Mouse (Mus musculus): ENCODE measurements around the gene Lamp1.

The Lamp1 gene

DNA sequence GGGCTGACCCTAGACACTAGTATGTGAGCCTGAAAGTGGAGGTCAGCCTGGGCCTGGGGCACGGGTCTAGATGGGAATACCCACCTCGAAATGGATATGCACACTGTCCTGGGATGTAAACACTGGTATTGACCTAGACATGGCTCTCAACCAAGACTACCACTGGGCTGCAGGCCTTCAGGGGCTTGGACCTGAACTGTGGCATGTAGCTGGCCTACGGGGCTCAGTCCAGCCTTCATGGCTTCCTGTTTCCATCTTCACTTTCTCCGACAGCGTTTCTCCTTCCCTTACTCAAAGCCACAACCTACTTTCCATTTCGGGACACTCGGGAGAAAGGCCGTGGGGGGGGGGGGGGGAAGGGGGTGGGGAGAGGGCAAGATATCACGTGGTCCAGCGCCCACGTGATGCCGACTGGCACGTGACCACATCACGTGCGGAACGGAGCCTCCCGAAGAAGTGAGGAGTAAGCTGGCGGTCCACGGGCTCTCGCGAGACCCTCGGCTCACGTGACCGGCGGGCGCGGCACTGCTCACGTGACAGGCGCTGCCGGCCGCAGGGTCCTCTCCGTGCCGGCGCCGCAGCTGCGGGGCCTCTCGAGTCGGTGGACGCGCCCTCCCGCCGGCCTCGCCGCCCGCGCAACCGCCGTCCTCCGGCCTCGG, at the start of gene Lamp1:
Gene Lamp1, plus strand, starts transcription at position 444 of the 659 bp plus-strand sequence.
- peak; percentile 95 for DNase-seq (ENCODE audit: low read depth)

- DNase-seq (ENCODE audit: low read depth), result no peak
These were observed 49.5 kb upstream of the Lamp1 start for GRCm38 (mm10) chr8:13109416-13109960.

DNA sequence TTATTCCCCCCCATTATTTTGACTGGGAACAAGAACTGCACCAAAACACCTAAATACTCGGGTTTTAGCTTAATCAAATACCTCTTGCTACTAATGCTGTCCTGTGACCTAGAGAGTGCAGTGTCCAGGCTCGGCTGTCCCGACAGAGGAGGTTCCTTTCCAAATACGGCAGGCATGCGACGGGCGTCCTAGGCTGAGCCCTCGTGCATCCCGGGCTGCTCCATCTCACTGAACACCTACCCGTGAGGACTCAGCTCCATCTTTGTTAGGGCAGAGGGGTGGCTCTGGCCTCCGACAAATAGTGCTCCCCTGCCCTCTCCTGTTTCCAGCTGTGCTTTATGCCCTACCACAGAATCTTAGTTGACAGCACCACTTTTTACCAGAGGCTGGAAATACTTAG, 47.0 kb upstream of the Lamp1 start:
- DNase-seq (ENCODE audit: low read depth), result no peak

DNA sequence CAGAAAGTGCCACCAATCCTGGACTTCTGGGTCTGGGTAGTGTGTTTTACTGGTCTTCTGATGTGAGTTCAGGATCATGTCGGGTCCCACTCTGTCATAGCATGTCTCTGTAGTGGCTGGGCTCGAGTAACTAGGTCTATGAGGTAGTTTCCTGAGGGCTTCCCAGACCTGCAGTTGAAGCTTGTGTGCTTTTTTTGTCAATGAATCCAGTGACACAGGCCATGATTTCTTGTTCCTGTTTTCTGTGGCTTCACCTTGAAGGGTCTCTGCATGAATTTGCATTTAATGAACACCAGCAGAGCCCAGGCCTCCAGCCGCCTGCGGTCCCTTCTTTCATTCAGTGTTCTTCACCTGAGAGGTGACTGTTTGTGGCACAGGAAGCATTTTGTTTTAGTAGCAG, 45.7 kb upstream of the Lamp1 start:
- no peak for DNase-seq (ENCODE audit: low read depth)

GRCm38 (mm10) chr8:13117096-13117495, 41.9 kb upstream of the Lamp1 start:
- no peak for DNase-seq (ENCODE audit: low read depth)

DNA sequence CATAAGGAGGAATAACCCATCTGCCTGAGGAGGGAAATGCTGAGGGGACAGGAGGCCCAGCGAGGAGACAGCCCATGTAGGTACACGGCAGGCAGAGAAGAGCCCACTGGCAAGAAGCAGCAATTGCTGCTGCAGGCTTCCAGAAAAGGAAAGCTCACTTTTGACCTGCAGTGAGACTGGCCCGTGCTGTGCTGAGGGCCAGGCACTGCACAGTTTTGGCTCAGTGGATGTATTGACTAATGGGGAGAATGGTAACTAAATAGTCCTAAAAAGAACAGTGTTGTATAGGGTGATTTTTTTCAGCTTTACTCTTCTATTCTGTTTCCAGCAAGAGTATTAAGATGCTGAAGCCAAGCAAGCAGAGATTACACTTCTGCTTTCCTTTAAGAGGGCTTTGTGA, 40.4 kb upstream of the Lamp1 start:
- DNase-seq (ENCODE audit: low read depth), result no peak

- DNase-seq (ENCODE audit: low read depth), result peak; percentile 61
These were observed 37.9 kb upstream of the Lamp1 start for GRCm38 (mm10) chr8:13120882-13121665.

- DNase-seq (ENCODE audit: low read depth), result peak; percentile 51
These were observed 36.0 kb upstream of the Lamp1 start for GRCm38 (mm10) chr8:13122887-13123421.

GRCm38 (mm10) chr8:13124897-13125296, 34.1 kb upstream of the Lamp1 start:
- no peak for DNase-seq (ENCODE audit: low read depth)

DNA sequence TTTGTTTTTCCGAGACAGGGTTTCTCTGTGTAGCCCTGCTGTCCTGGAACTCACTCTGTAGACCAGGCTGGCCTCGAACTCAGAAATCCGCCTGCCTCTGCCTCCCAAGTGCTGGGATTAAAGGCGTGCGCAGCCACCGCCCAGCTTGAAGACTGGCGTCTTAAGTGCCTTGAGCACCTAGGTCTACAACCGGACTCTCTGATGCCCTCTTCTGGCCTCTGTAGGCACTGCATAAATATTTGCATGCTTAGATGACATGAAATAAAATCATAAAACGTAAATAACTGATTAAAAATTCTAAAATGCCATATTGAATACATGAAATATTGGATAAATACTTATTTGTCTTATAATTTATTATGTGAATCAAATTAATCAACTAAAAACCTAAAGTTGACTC, 26.7 kb upstream of the Lamp1 start:
- DNase-seq (ENCODE audit: low read depth), result peak; percentile 59

- no peak for DNase-seq (ENCODE audit: low read depth)
These were observed 19.2 kb upstream of the Lamp1 start for GRCm38 (mm10) chr8:13139641-13140182.

DNA sequence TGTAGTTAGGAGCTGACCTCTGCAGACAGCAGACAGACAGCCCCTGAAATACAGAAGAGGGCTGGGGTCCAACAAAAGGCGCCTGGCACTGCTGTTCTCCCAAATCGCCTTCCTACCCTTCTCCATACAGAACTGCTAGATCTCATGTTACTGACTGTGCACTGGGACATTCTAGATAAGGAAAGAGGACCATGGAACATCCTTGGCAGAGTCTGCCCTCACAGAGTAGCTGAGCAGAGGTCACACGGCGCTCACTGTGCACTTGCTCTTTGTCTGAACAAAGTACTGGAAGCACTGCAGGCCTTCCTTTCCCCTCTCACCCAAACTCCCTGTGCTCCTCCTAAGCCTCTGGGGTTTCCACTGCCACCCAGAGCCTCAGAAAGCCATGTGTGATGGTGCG, 17.3 kb upstream of the Lamp1 start:
- DNase-seq (ENCODE audit: low read depth), result no peak

DNA sequence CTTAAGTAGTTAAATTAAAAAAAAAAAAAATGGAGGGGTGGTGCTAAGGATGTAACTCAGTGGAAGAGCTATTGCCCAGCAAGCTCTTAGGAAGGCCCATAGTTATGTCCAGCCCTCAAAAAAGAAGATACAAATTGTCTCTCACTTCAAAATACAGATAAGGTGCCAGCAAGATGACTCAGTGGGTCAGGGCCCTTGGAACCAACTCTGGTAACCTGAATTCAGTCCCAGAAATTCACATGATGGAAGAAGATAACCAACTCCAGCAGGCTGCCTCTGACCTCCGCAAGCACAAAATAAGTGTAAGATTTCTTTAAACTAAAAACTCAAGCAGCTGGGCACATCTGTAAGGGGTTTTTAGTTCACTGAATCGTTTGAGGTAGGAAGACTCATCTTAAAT, 10.5 kb upstream of the Lamp1 start:
- no peak for DNase-seq (ENCODE audit: low read depth)

- DNase-seq (ENCODE audit: low read depth), result no peak
These were observed 9.7 kb upstream of the Lamp1 start for GRCm38 (mm10) chr8:13149287-13149686.

DNA sequence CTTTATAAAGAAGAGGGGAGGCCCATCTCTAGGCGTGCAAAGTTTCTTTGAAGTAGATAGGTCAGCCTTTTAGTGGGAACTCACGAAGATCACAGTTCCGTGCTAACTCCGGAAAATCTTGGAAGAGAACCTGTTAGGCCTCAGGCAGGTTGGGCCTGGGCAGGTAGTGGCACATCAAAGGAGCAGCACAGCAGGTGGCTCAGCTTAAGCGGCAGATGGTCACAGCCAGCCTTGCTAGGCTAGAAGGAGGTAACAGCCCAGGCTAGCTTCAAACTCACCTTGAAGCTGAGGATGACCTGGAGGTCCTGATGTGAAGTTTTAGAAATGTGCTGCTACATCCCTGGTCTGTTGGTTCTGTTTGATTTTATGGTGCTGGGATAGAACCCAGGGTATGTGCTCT, 9.1 kb upstream of the Lamp1 start:
- no peak for DNase-seq (ENCODE audit: low read depth)

DNA sequence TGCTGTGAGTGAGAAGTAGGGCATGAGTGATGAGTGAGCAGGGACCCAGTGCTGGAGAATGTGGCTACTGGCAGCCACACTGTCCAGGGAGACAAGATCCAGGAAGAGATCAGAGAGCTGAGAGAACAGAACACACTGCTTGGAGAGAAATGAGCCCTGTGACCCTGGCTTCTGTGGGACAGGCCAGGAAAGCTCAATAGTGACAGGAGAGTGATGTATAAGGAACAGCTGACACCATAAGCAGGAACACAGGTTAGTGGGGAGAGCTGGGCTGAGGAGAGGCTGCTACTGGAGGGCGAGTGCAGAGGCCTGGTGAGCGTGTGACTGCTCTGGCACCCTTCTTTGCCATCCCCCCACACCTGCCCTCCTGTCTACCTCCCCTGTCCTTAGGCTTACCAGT, 8.0 kb upstream of the Lamp1 start:
- no peak for DNase-seq (ENCODE audit: low read depth)

DNA sequence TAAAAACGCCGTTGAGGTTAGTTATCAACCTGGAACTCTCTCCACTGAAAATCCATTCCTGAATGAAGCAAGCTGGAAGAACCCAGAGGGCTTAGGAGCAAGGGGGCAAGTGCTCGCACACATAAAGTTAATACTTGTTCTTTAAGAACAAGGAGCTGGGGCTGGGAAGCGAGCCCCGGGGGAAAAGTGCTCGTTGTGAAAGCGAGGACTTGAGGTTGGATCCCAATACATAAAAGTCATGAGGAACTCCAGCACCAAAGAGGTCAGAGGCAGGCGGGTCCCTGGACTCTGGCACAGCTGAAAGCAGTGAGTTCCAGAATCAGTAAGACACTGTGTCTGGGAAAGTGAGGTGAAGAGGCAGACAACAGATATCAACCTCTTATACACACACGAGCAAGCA, 4.9 kb upstream of the Lamp1 start:
- DNase-seq (ENCODE audit: low read depth), result no peak

DNA sequence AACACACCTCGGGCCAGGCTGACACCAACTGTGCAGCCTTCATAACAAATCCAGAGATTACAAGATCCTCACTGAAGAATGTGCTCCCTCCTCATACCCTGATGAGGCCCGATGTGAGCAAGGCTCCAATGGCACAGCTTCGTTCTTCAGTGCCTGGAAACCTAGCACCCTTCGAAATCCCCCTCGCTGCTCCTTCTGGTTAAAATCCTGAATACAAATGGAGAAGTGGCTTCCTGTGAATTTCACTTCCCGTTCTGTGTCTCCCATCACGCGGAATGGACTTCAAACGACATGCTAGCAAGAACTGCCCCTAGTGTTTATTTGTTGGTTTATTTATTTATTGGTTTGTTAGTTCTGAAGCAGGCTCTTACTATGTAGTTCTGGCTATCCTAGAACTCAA, 3.6 kb upstream of the Lamp1 start:
- no peak for DNase-seq (ENCODE audit: low read depth)

DNA sequence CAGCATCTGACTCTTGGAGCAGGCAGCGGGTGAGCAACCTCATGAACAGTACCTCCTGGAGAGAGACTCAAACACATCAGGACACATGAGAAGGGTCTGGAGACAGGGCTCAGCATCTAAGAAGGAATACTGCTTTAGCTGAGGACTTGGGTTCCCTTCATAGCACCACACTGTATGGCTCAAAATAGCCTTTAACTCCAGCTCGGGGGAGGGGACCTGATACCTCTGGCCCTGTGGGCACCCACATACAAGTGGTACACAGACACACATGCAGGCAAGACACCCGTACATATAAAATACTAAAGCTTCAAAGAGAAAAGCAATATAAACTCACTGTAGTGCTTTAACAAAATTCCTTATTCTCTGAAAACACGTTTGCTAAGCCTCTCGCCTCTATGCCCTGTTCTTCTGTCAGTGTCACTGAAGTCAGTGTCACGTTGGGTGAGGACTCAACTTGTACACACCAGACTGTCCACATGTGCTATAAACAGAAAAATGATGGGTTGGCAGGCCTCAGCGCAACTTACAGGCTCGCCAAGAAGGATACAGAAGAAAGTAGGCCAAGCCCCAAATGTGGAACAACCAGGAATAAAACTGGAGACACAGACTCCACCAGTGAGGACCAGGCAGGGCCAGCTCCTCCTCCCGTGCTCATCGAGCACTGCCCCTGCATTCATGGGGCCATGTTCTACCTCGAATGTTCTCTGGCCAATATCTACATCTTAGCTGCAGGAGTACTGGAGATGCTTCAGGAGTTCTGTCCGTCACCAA, 2.4 kb upstream of the Lamp1 start:
- DNase-seq (ENCODE audit: low read depth), result no peak

- no peak for DNase-seq (ENCODE audit: low read depth)
These were observed 468 bp downstream of the Lamp1 start for GRCm38 (mm10) chr8:13159377-13159881.

GRCm38 (mm10) chr8:13160691-13161090, 1.7 kb downstream of the Lamp1 start:
- DNase-seq (ENCODE audit: low read depth), result no peak

- no peak for DNase-seq (ENCODE audit: low read depth)
These were observed 3.1 kb downstream of the Lamp1 start for GRCm38 (mm10) chr8:13162098-13162497.

Measured in c-Kit-positive CD71-positive TER-119-negative erythroid progenitor cells, embryonic 14.5 days (primary cell).